Mouse (Mus musculus): ENCODE measurements at regions not wholly inside any gene's neighbourhood (a gene's known extent, or its start where the extent isn't known, plus 50 kb on each side); places are given as distances from the start of the nearest gene placed in this dataset.

- DNase-seq (ENCODE audit: low spot score): no peak
Observed at GRCm38 (mm10) chr13:44346636-44347035, 382.6 kb upstream of the Jarid2 start.

DNA sequence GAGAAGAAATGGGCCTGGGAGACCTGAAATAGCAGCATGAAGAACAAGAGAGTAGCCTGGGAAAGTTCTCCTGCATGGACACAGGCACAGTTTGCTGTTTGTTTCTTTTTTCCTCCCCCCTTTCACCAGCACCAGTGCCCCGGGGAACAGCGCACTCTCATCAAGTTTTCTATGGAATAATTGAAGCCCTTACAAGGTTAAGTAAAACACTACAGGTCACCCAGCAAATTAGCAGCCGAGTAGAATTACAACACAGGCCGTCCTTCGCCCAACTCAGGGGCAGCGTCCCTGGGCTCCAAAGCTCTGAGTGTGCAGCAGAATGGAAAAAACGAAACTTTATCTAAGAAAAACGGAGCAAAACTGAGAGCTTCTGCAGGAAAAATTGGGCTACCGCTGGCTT, 381.6 kb upstream of the Jarid2 start:
- DNase-seq (ENCODE audit: low spot score): no peak

DNA sequence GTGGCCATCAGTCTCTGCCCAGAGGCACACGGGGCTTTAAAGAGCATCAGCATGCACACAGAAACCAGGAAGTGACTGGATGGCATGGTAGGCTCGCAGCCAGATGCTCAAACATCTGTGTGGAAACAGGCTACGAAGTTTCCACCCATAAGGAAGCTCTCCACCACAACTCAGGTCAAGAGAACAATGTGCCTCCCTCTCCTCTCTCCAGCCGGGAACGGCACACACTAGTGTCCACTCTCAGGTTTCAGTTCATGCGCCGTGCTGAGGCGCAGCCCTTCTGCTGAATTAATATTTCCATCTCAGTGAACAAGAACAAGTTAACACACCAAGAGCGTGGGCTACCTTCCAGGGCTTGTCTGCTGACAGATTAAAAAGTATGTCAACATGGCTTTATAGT, 375.4 kb upstream of the Jarid2 start:
- no peak for DNase-seq (ENCODE audit: low spot score)

DNA sequence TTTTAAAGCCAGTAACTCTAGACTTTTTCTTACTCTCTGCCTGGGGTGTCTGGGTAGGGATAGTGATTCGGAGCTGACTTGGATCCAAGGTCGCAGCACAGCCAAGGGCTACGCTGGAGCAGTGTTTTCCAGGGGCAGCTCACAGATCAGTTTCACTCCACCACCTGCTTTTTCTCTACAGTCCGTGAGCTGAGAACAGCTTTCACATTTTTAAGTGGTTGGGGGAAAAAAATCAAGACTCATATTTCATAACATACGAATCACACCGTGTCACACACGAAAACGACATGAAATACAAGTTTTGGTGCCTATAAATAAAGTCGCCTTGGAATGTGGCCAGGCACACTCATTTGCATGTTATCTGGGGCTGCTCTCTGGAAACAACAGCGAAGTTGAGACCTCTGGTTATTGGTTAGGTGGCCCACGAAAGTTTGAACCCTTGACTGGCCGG, 373.5 kb upstream of the Jarid2 start:
- DNase-seq (ENCODE audit: low spot score): no peak

DNA sequence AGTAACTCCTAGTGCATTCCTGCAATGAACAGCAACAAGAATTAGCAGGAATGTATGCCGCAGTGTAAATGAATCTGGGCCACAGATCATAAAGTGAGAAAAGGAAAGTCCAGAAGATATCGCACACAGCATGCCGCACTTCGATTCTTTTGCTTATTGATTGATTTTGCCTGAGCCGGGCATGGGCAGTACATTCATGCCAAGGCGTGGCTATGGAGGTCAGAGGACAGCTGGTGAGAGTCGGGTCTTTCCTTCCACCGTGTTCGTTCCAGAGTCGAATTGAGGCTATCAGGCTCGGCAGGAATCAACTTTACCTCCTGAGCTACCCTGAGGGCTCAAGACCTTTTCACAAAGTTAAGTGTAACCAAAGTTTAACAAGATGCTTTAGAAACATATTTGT, 372.3 kb upstream of the Jarid2 start:
- no peak for DNase-seq (ENCODE audit: low spot score)

- DNase-seq (ENCODE audit: low spot score): no peak
Observed at GRCm38 (mm10) chr13:44359344-44359743, 369.9 kb upstream of the Jarid2 start.

DNA sequence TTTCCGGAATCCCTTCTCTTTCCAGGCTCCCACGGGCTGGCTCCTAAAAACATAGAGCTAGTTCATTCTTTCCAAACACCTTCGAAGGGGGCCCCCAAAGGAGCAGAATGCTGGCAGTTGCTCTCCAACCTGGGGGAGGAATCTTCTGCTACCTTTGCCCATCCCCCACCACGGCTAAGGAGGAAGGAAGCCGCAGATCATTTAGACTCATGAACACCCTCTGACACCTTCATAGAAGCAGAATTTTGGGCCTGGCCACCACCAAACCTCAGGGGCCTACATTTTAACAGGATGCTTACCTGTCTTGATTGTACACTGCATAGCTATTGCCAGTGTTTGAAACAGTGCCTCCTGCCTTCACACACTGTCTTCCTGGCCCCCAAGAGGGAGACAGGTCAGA, 369.3 kb upstream of the Jarid2 start:
- DNase-seq (ENCODE audit: low spot score): no peak

DNA sequence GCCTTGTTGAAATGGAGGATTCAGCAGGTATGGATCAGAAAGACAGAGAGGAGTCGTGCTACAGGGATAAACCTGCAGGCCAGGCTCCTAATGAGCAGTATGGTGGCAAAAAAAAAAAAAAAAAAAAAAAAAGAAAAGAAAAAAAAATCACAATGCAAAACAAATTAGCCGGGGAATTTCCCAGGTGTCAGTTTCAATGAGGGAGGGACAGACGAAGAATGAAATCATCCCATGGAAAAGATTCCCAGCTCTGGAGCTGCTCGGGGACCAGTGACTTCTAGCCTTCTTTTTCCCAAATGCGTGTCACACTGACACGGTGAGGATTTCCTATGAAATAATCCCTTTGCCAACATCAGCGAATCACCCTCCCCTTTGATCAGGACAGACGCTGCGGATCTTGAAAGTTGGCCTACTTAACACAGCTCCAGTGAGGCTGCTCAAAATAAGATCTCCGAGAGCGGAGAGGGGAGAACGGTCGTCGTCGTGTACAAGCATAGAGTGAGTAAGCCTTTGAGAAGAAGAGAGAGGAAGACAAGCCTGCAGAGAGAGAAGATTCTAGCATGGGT, 368.5 kb upstream of the Jarid2 start:
- DNase-seq (ENCODE audit: low spot score): no peak

- DNase-seq (ENCODE audit: low spot score): no peak
Observed at GRCm38 (mm10) chr13:44362293-44363005, 366.8 kb upstream of the Jarid2 start.

- no peak for DNase-seq (ENCODE audit: low spot score)
Observed at GRCm38 (mm10) chr13:44363016-44363415, 366.3 kb upstream of the Jarid2 start.

DNA sequence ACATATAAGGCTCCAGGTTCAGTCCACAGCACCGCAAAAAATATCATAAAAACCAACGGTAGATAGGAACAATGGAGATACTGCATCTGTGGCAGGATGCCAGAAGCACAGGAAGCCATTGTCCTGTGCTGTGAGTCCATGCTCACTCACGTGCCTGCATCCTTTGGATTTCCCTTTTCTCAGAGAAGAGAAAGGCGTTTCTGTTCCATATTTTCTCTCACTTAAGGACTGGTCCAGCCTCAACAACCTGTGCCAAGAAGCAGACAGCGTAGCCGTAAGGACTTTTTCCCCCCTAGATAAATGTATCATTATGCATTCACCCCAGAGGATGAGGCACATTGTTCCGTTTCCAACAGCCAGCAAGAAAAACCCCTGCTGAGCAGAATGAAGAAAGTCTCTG, 360.0 kb upstream of the Jarid2 start:
- DNase-seq (ENCODE audit: low spot score): no peak

GRCm38 (mm10) chr13:44372361-44372877, 356.9 kb upstream of the Jarid2 start:
- no peak for DNase-seq (ENCODE audit: low spot score)

DNA sequence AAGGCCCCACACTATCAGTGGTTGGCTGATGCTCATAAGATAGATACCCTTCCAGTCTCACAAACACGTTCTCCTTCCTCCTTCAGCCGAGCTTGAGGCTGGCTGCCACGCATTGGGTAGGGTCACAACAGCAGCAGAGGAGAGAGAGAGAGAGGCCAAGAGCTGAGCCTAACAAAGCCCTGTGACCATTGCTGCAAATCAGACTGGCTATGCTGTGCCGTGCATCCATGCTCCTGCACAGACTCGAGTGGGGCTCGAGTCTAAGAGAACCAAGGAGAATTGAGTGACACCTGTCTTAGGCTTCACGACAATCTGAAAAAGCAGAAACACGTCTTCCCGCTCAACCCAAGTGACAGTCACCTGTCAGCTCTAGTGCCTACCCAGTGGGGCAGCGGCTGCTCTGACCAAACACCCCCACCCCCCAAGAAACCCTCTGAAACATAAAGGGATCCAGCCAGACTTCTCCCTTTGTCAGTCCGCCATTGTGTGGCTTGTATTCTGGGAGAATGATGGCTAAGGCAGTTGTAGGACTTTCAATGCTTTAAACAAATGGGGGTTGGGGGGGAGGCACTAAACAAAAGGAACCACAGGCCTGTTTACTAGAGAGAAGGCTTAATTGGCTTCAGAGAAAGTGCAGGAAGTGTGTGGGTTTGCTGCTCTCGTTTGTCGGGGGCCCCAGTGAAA, 353.7 kb upstream of the Jarid2 start:
- no peak for DNase-seq (ENCODE audit: low spot score)

GRCm38 (mm10) chr13:44376160-44376488, 353.1 kb upstream of the Jarid2 start:
- no peak for DNase-seq (ENCODE audit: low spot score)

DNA sequence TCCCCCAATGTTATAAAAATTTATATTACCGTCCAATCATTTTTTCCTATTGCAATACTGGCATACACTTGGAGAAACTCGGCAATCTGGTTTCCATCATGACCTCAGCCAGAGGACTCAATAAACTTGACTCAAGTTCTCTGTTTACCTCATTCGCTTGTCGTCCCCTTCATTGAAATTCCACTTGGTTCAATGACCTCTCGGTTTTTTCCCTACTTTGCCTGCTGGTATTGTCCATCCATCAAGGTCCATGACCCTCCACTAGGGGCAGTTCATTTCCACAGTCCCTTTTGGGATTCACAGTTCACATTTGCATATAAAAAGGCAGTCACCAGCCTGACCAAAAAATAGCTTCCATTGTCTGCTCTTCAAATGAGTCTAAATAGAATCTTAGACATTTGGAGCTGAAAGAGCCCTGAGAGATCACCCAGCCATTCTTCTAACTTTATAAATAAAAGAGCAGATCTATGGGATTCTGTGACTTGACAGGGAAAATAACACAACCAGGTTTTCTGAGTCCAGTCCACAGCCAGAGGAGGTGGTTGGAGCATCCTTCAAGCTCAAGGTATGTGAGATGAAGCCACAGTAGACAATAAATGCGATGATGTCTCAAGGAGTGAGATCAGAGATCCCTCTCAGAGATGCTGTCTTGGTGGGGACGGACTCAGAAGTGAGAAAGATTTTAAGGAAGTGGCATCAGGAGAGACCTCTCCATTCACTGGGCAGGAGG, 347.4 kb upstream of the Jarid2 start:
- DNase-seq (ENCODE audit: low spot score): no peak

GRCm38 (mm10) chr13:44383322-44383721, 346.0 kb upstream of the Jarid2 start:
- DNase-seq (ENCODE audit: low spot score): no peak

DNA sequence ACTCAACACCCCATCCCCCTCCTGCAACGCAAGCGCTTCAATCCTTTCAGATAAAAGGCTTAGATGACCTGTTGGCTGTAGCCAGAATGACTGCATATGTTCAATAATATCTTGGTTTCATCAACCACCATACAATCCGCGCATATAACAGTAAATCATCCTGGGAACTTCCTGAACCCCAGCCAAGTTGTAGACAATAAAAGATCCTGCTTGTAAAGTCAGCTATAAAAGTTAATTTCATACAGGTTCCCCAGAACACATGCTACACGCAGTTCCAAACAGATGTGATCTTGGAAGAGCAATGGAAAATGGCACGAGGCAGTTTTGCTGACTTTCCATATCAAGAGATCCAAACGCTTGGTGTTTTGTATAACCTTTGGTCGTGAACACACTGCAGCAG, 342.5 kb upstream of the Jarid2 start:
- DNase-seq (ENCODE audit: low spot score): no peak

DNA sequence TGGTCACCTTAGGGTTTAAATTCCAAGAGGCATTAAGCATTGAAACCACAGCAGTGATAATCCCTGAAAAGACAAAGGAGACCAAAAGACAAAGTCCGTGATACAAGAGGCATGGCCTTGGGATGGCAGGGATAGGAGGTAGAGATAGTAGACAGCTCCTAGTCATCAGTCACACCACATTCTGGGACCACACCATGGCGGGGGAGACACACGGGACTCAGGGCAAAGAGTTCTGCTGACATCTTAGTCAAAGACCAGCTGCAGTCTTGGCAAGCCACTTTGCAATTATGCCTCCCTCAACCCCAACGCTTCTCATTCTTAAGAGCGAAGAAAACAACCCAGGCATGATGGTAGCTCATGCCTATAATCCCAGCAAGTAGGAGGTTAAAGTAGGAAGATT, 339.6 kb upstream of the Jarid2 start:
- DNase-seq (ENCODE audit: low spot score): no peak

- DNase-seq (ENCODE audit: low spot score): no peak
Observed at GRCm38 (mm10) chr13:44390666-44391390, 338.4 kb upstream of the Jarid2 start.

GRCm38 (mm10) chr13:44394016-44394415, 335.3 kb upstream of the Jarid2 start:
- no peak for DNase-seq (ENCODE audit: low spot score)

DNA sequence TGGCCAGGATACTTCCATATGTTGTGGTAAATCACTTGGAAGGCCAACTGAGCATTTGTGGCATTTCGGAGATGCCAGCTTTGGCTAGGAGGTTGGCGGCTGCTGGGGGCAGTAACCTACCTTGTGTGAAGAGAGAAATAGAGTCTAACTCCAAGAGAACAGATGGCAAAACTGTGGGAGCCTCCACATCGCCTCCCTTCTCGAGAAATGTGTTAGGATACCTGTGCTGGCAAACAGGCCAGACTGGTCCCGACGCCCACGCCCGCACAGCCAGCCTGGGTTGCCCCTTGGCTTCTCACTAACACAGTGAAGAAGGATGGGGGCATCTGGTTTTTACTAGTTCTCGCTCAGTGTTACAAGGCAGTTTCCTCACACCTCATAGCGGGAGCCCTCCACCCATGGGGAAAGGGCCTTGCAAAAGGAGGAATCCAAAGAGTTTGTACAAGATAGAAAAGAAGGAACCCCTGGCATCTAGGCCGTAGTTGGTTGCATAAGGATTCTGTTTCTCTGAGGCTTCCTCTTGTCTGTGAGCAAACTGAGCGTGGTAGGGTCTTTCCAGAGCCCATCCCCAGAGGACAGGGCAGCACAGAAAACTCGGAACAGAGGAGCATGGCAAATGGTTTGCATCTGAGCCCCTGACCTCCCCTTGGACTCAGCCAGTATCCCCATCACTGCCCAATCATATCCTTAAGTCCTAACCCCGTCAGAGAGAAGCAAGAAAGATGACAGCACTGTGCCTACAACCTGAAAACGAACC, 330.5 kb upstream of the Jarid2 start:
- no peak for DNase-seq (ENCODE audit: low spot score)
